Mouse (Mus musculus) forebrain, postnatal 0 days (tissue): ENCODE results near the gene Odaph. TPM values are rescaled to one million over a fixed set of nuclear protein-coding genes. Genes with fewer than 3 reads are reported as not detected.

Experiments
- ATAC-seq: fragments of 200-750 bp; cut with Nextera tagmentation; 2 replicates; pipeline ENCODE4 v1.8.0; 2017; ENCODE audit warnings: mild to moderate bottlenecking, moderate library complexity
- DNase-seq: peaks from one replicate; pipeline ENCODE4 v3.0.0-alpha.2; 2015
- H3K27ac ChIP-seq: fragments of 300-500 bp; sonication (generic); 2 replicates; pipeline ENCODE4 v1.5.1; 2014; ENCODE audit warnings: low read depth, mild to moderate bottlenecking, antibody characterized with exemption, low read length, moderate library complexity, mixed read lengths
- H3K27me3 ChIP-seq: fragments of 300-500 bp; sonication (generic); 2 replicates; pipeline ENCODE4 v1.6.1; 2014; ENCODE audit warnings: mild to moderate bottlenecking, low read length, mixed read lengths; ENCODE audit not compliant: insufficient read depth
- H3K36me3 ChIP-seq: fragments of 300-500 bp; sonication (generic); 2 replicates; pipeline ENCODE4 v1.6.1; 2014; ENCODE audit warnings: mild to moderate bottlenecking, moderate library complexity; ENCODE audit not compliant: insufficient read depth
- H3K4me1 ChIP-seq: fragments of 300-500 bp; sonication (generic); 2 replicates; pipeline ENCODE4 v1.6.1; 2014; ENCODE audit warnings: antibody characterized with exemption; ENCODE audit not compliant: insufficient read depth
- H3K4me2 ChIP-seq: fragments of 300-500 bp; sonication (generic); 2 replicates; pipeline ENCODE4 v1.6.1; 2014; ENCODE audit warnings: low read depth, mild to moderate bottlenecking, moderate library complexity
- H3K4me3 ChIP-seq: fragments of 300-500 bp; sonication (generic); 2 replicates; pipeline ENCODE4 v1.5.1; 2014; ENCODE audit warnings: low read depth, low read length, mixed read lengths
- H3K9ac ChIP-seq: fragments of 300-500 bp; sonication (generic); 2 replicates; pipeline ENCODE4 v1.6.1; 2014; ENCODE audit warnings: mild to moderate bottlenecking
- H3K9me3 ChIP-seq: fragments of 300-500 bp; sonication (generic); 2 replicates; pipeline ENCODE4 v1.6.1; 2016; ENCODE audit warnings: low read length
- CTCF ChIP-seq: sonication (generic); IDR thresholded peaks from 2 replicates; pipeline ENCODE4 v1.5.1; 2016; ENCODE audit warnings: antibody characterized with exemption, control low read depth, low read depth
- WGBS: fragments of 180-500 bp; shearing (Covaris S2); extraction: QIAGEN DNeasy Blood & Tissue Kit; methylation state at CpG from one replicate; pipeline ENCODE4 v1.1.7; 2014; 5-methylcytosine and 5-hydroxymethylcytosine counted together
- polyA plus RNA-seq: library from polyadenylated mRNA; unstranded; fragments of >200 nt; fragmentation: Nextera tagmentation; extraction: Ambion mirVana; gene quantifications from 2 replicates; pipeline ENCODE4 v1.2.1, GENCODE M21; 2015
- total RNA-seq: library from RNA; depleted of rRNA; stranded (reverse); fragments of >200 nt; gene quantifications from 2 replicates; pipeline ENCODE4 v1.2.3, GENCODE M21; 2014

Gene Odaph
- total and polyA plus RNA-seq, 2 experiments from 2014 or later = 0.28 to 0.43 TPM

GRCm38 (mm10) chr5:91959986-91960385 lies 27.3 kb upstream of the Odaph start:
- Histone ChIP-seq H3K9me3 (no peaks in the 10 kb centered on the region), H3K36me3 (peaks cover 10% of the 10 kb centered on the region), H3K9ac (no peak overlapping the region), H3K27ac (no peak overlapping the region), H3K4me2 (no peak overlapping the region), H3K4me3 (no peak overlapping the region), H3K27me3 (no peaks in the 10 kb centered on the region), H3K4me1 (peaks cover 12% of the 10 kb centered on the region; the same call in 1 of the 2 replicates)
- no peak for TF ChIP-seq CTCF
- ATAC-seq = no peak
- WGBS = 80% methylated on average over 1 of the region's 1 CpGs
- DNase-seq = no peak

- no peak overlapping the region for H3K9ac ChIP-seq
- no peaks in the 10 kb centered on the region for H3K27me3 ChIP-seq
- H3K4me1 ChIP-seq = peaks cover 12% of the 10 kb centered on the region; the same call in 1 of the 2 replicates
- H3K4me2 ChIP-seq = peak overlapping the region; percentile 70
- peaks cover 10% of the 10 kb centered on the region for H3K36me3 ChIP-seq
- no peak overlapping the region for H3K4me3 ChIP-seq
- H3K9me3 ChIP-seq = no peaks in the 10 kb centered on the region
- WGBS = 42% methylated on average over 3 of the region's 3 CpGs
- ATAC-seq = no peak
- H3K27ac ChIP-seq = no peak overlapping the region
- DNase-seq = peak; percentile 9
- TF ChIP-seq CTCF = no peak
Observed at GRCm38 (mm10) chr5:91960606-91961254, 26.5 kb upstream of the Odaph start.

GRCm38 (mm10) chr5:91961370-91961769 lies 25.9 kb upstream of the Odaph start:
- TF ChIP-seq CTCF = no peak
- Histone ChIP-seq H3K4me1 (peaks cover 12% of the 10 kb centered on the region; the same call in 1 of the 2 replicates), H3K27me3 (no peaks in the 10 kb centered on the region), H3K4me2 (peak overlapping the region; percentile 70), H3K4me3 (peak overlapping the region; percentile 92), H3K9ac (peak overlapping the region; percentile 71), H3K36me3 (peaks cover 10% of the 10 kb centered on the region), H3K27ac (no peak overlapping the region), H3K9me3 (no peaks in the 10 kb centered on the region)
- ATAC-seq (no peak), DNase-seq (no peak)
- WGBS = 92% methylated on average over 1 of the region's 1 CpGs

GRCm38 (mm10) chr5:91962259-91962638 lies 25.0 kb upstream of the Odaph start:
- no peak for DNase-seq
- Histone ChIP-seq H3K27ac (peak overlapping the region; percentile 97), H3K27me3 (no peaks in the 10 kb centered on the region), H3K4me2 (peak overlapping the region; percentile 70), H3K4me1 (peaks cover 12% of the 10 kb centered on the region; the same call in 1 of the 2 replicates), H3K4me3 (peak overlapping the region; percentile 92), H3K36me3 (peaks cover 5% of the 10 kb centered on the region), H3K9ac (peak overlapping the region; percentile 71), H3K9me3 (no peaks in the 10 kb centered on the region)
- WGBS = under 1% methylated on average over 14 of the region's 14 CpGs
- ATAC-seq = no peak
- no peak for TF ChIP-seq CTCF

GRCm38 (mm10) chr5:91962639-91963440 lies 24.4 kb upstream of the Odaph start, which contains the start of gene Rchy1:
Gene Rchy1 (minus strand): TSS chr5:91963068.
- Histone ChIP-seq H3K4me1 (peaks cover 12% of the 10 kb centered on the region; the same call in 1 of the 2 replicates), H3K9me3 (no peaks in the 10 kb centered on the region), H3K27ac (peak within 1 kb of the TSS; percentile 97), H3K4me2 (peak within 1 kb of the TSS; percentile 70), H3K36me3 (0 out of 2 replicates have a peak, but pooled peaks cover under 1% of the 10 kb centered on the region), H3K9ac (peak within 1 kb of the TSS; percentile 71), H3K4me3 (peak within 1 kb of the TSS; percentile 92), H3K27me3 (no peaks in the 10 kb centered on the region)
- peak; percentile 95 for DNase-seq
- ATAC-seq = peak; percentile 95
- 2% methylated on average over 65 of the region's 65 CpGs for WGBS
- peak; percentile 57 for TF ChIP-seq CTCF

- Histone ChIP-seq H3K36me3 (no peaks in the 10 kb centered on the region), H3K9me3 (no peaks in the 10 kb centered on the region), H3K27me3 (no peaks in the 10 kb centered on the region), H3K4me2 (no peak overlapping the region), H3K9ac (no peak overlapping the region), H3K4me3 (no peak overlapping the region), H3K4me1 (no peaks in the 10 kb centered on the region), H3K27ac (no peak overlapping the region)
- DNase-seq (no peak), ATAC-seq (no peak)
- TF ChIP-seq CTCF = no peak
- WGBS = 88% methylated on average over 3 of the region's 3 CpGs
Observed at GRCm38 (mm10) chr5:91972046-91972445, 15.2 kb upstream of the Odaph start.

GRCm38 (mm10) chr5:91974002-91974401 lies 13.3 kb upstream of the Odaph start:
- TF ChIP-seq CTCF = no peak
- Histone ChIP-seq H3K27me3 (no peaks in the 10 kb centered on the region), H3K36me3 (no peaks in the 10 kb centered on the region), H3K9ac (no peak overlapping the region), H3K9me3 (no peaks in the 10 kb centered on the region), H3K4me3 (no peak overlapping the region), H3K4me1 (no peaks in the 10 kb centered on the region), H3K4me2 (no peak overlapping the region), H3K27ac (no peak overlapping the region)
- DNase-seq (no peak), ATAC-seq (no peak)
- whole genome bisulfite sequencing = 91% methylated on average over 7 of the region's 7 CpGs
